Mouse (Mus musculus) heart, postnatal 0 days (tissue): Measurements from ENCODE around the gene Elf2. TPM values are rescaled to one million over a fixed set of nuclear protein-coding genes. Genes with fewer than 3 reads are reported as not detected.

Experiments
- ATAC-seq: fragments of 200-750 bp; cut with Nextera tagmentation; 2 replicates; pipeline ENCODE4 v1.8.0; 2017; ENCODE audit warnings: low read depth, moderate number of reproducible peaks, moderate library complexity; ENCODE audit not compliant: insufficient read depth
- DNase-seq: peaks from one replicate; pipeline ENCODE4 v3.0.0-alpha.2; 2016; ENCODE audit warnings: low spot score
- H3K27ac ChIP-seq: fragments of 300-500 bp; sonication (generic); 2 replicates; pipeline ENCODE4 v1.5.1; 2014; ENCODE audit warnings: low read depth, mild to moderate bottlenecking
- H3K27me3 ChIP-seq: fragments of 300-500 bp; sonication (generic); 2 replicates; pipeline ENCODE4 v1.6.1; 2014; ENCODE audit warnings: low read length, mixed read lengths; ENCODE audit not compliant: control insufficient read depth, insufficient read depth
- H3K36me3 ChIP-seq: fragments of 300-500 bp; sonication (generic); replicated peaks from 2 replicates; pipeline ENCODE4 v1.6.1; 2014; ENCODE audit warnings: low read length, mixed read lengths; ENCODE audit not compliant: control insufficient read depth, insufficient read depth
- H3K4me1 ChIP-seq: fragments of 300-500 bp; sonication (generic); 2 replicates; pipeline ENCODE4 v1.6.1; 2014; ENCODE audit warnings: antibody characterized with exemption; ENCODE audit not compliant: control insufficient read depth, insufficient read depth
- H3K4me2 ChIP-seq: fragments of 300-500 bp; sonication (generic); 2 replicates; pipeline ENCODE4 v1.6.1; 2014; ENCODE audit warnings: low read depth, mild to moderate bottlenecking, low read length, moderate library complexity
- H3K4me3 ChIP-seq: fragments of 300-500 bp; sonication (generic); 2 replicates; pipeline ENCODE4 v1.5.1; 2014; ENCODE audit warnings: low read depth, low read length
- H3K9ac ChIP-seq: fragments of 300-500 bp; sonication (generic); replicated peaks from 2 replicates; pipeline ENCODE4 v1.6.1; 2014; ENCODE audit warnings: low read depth, low read length, mixed read lengths
- H3K9me3 ChIP-seq: fragments of 300-500 bp; sonication (generic); replicated peaks from 2 replicates; pipeline ENCODE4 v1.6.1; 2016; ENCODE audit warnings: low read length; ENCODE audit not compliant: control insufficient read depth
- CTCF ChIP-seq: IDR thresholded peaks from 2 replicates; pipeline ENCODE4 v1.5.1; 2016; ENCODE audit warnings: antibody characterized with exemption, control low read depth, low read depth
- EP300 ChIP-seq: IDR thresholded peaks from 2 replicates; pipeline ENCODE4 v1.6.1; 2016; ENCODE audit warnings: antibody characterized with exemption, low read depth
- WGBS: fragments of 180-500 bp; shearing (Covaris S2); extraction: QIAGEN DNeasy Blood & Tissue Kit; methylation state at CpG from one replicate; pipeline ENCODE4 v1.1.7; 2014; 5-methylcytosine and 5-hydroxymethylcytosine counted together
- polyA plus RNA-seq: library from polyadenylated mRNA; unstranded; fragments of >200 nt; fragmentation: Nextera tagmentation; extraction: Ambion mirVana; gene quantifications from 2 replicates; pipeline ENCODE4 v1.2.1, GENCODE M21; 2015
- total RNA-seq: library from RNA; depleted of rRNA; stranded (reverse); fragments of >200 nt; gene quantifications from 2 replicates; pipeline ENCODE4 v1.2.3, GENCODE M21; 2014; ENCODE audit warnings: low replicate concordance

Elf2 gene
- total and polyA plus RNA-seq, 2 experiments from 2014 or later = 46.5 to 84.0 TPM

- peak overlapping the region; percentile 96 for H3K9ac ChIP-seq
- H3K36me3 ChIP-seq = no peaks in the 10 kb centered on the region
- peak overlapping the region; percentile 82 for H3K4me2 ChIP-seq
- ATAC-seq (peak; percentile 86), DNase-seq (peak; percentile 85)
- TF ChIP-seq EP300 (no peak), CTCF (no peak)
- peak overlapping the region; percentile 99 for H3K4me3 ChIP-seq
- H3K9me3 ChIP-seq = no peaks in the 10 kb centered on the region
- H3K27me3 ChIP-seq = no peaks in the 10 kb centered on the region
- under 1% methylated on average over 58 of the region's 86 CpGs for whole genome bisulfite sequencing
- H3K27ac ChIP-seq = peak overlapping the region; percentile 99
- peaks cover 6% of the 10 kb centered on the region for H3K4me1 ChIP-seq
Observed at GRCm38 (mm10) chr3:51341268-51342081, 1.0 kb upstream of the Elf2 start.

GRCm38 (mm10) chr3:51339734-51340551 lies 520 bp downstream of the Elf2 start:
- Histone ChIP-seq H3K27ac (peak overlapping the region; percentile 99), H3K4me2 (peak overlapping the region; percentile 82), H3K36me3 (no peaks in the 10 kb centered on the region), H3K4me3 (peak overlapping the region; percentile 99), H3K9ac (peak overlapping the region; percentile 96), H3K4me1 (peaks cover 6% of the 10 kb centered on the region), H3K9me3 (no peaks in the 10 kb centered on the region), H3K27me3 (no peaks in the 10 kb centered on the region)
- ATAC-seq (peak; percentile 25), DNase-seq (no peak)
- under 1% methylated on average over 75 of the region's 113 CpGs for WGBS
- TF ChIP-seq EP300 = no peak

- TF ChIP-seq CTCF (no peak), EP300 (no peak)
- H3K4me1 ChIP-seq = peaks cover 6% of the 10 kb centered on the region
- H3K27ac ChIP-seq = peak overlapping the region; percentile 99
- peak overlapping the region; percentile 82 for H3K4me2 ChIP-seq
- H3K27me3 ChIP-seq = no peaks in the 10 kb centered on the region
- no peaks in the 10 kb centered on the region for H3K9me3 ChIP-seq
- H3K4me3 ChIP-seq = peak overlapping the region; percentile 99
- under 1% methylated on average over 9 of the region's 9 CpGs for WGBS
- peak overlapping the region; percentile 96 for H3K9ac ChIP-seq
- DNase-seq (no peak), ATAC-seq (no peak)
- H3K36me3 ChIP-seq = no peaks in the 10 kb centered on the region
Observed at GRCm38 (mm10) chr3:51339378-51339733, 1.1 kb downstream of the Elf2 start.

- H3K9ac ChIP-seq = no peak overlapping the region
- H3K27me3 ChIP-seq = no peaks in the 10 kb centered on the region
- H3K9me3 ChIP-seq = no peaks in the 10 kb centered on the region
- WGBS = 65% methylated on average over 8 of the region's 8 CpGs
- H3K4me2 ChIP-seq = no peak overlapping the region
- H3K36me3 ChIP-seq = no peaks in the 10 kb centered on the region
- no peak overlapping the region for H3K27ac ChIP-seq
- ATAC-seq (no peak), DNase-seq (no peak)
- H3K4me1 ChIP-seq = peaks cover 13% of the 10 kb centered on the region
- H3K4me3 ChIP-seq = no peak overlapping the region
- TF ChIP-seq CTCF = no peak
- TF ChIP-seq EP300 = no peak
Observed at GRCm38 (mm10) chr3:51335378-51335777, 5.1 kb downstream of the Elf2 start.

GRCm38 (mm10) chr3:51333950-51334349 lies 6.5 kb downstream of the Elf2 start:
- peak overlapping the region; percentile 79; the same call in 1 of the 2 replicates for H3K27ac ChIP-seq
- TF ChIP-seq CTCF (no peak), EP300 (no peak)
- no peak for DNase-seq
- 60% methylated on average over 6 of the region's 6 CpGs for WGBS
- peaks cover 13% of the 10 kb centered on the region for H3K4me1 ChIP-seq
- no peak overlapping the region for H3K4me3 ChIP-seq
- no peak overlapping the region; the same call in 1 of the 2 replicates for H3K9ac ChIP-seq
- no peaks in the 10 kb centered on the region for H3K36me3 ChIP-seq
- no peak for ATAC-seq
- H3K9me3 ChIP-seq = no peaks in the 10 kb centered on the region
- no peaks in the 10 kb centered on the region for H3K27me3 ChIP-seq
- H3K4me2 ChIP-seq = no peak overlapping the region; the same call in 1 of the 2 replicates
